In genomic region chr9:123851713-123852448, GRCm38 (mm10) we compare ENCODE assay signal across 7 mouse cellular contexts. TPM values are rescaled to one million over a fixed set of nuclear protein-coding genes. Genes with fewer than 3 reads are reported as not detected.
A peak's percentile ranks its signal among the peaks of the same experiment; 100 is the strongest.
DNase-seq lines count a peak whose midpoint lies in the region; ATAC-seq and TF ChIP-seq lines count a peak whose summit lies in the region.

TSS of gene Fyco1 (minus strand) at chr9:123851899.

- ATAC-seq in intestine, postnatal 0 days: peak; percentile 97
- ATAC-seq in midbrain, embryonic 12.5 days (ENCODE audit: low FRiP score, low read depth): peak; percentile 97

- H3K9me3 ChIP-seq in embryonic facial prominence, embryonic 10.5 days: no peaks in the 10 kb centered on the region
- H3K9me3 ChIP-seq in intestine, postnatal 0 days (ENCODE audit: control insufficient read depth): no peaks in the 10 kb centered on the region
- H3K9me3 ChIP-seq in midbrain, embryonic 12.5 days: no peaks in the 10 kb centered on the region

- intact Hi-C loops in left cerebral cortex, postnatal 4 days (cut with DNase I): no loop called here

- TF ChIP-seq CTCF in intestine, postnatal 0 days (IDR thresholded peaks at IDR 0.05; ENCODE audit: low read depth): no peak
- no peak for TF ChIP-seq CTCF in small intestine, adult 2 months (IDR thresholded peaks at IDR 0.05; ENCODE audit: extremely low read depth, insufficient read length, insufficient replicate concordance, low read depth, low read length)

- peak; percentile 68 for TF ChIP-seq POLR2A in small intestine, adult 2 months (IDR thresholded peaks at IDR 0.05; ENCODE audit: low read depth, low read length)

- H3K27ac ChIP-seq in embryonic facial prominence, embryonic 10.5 days (replicated peaks): peak within 1 kb of the TSS; percentile 93
- H3K27ac ChIP-seq in intestine, postnatal 0 days (ENCODE audit: low read depth, low read length): peak within 1 kb of the TSS; percentile 89
- peak within 1 kb of the TSS; percentile 83 for H3K27ac ChIP-seq in midbrain, embryonic 12.5 days (replicated peaks)
- peak within 1 kb of the TSS; percentile 88 for H3K27ac ChIP-seq in small intestine, adult 2 months (ENCODE audit: insufficient read depth, low read depth, low read length)

- H3K4me3 ChIP-seq in embryonic facial prominence, embryonic 10.5 days: peak within 1 kb of the TSS; percentile 82
- H3K4me3 ChIP-seq in intestine, postnatal 0 days (ENCODE audit: low read depth, low read length): peak within 1 kb of the TSS; percentile 77
- H3K4me3 ChIP-seq in midbrain, embryonic 12.5 days: peak within 1 kb of the TSS; percentile 76
- H3K4me3 ChIP-seq in small intestine, adult 2 months (ENCODE audit: low read depth, low read length): peak within 1 kb of the TSS; percentile 82

- no peaks in the 10 kb centered on the region for H3K27me3 ChIP-seq in embryonic facial prominence, embryonic 10.5 days (replicated peaks; ENCODE audit: low read depth, poor library complexity, severe bottlenecking)
- no peaks in the 10 kb centered on the region for H3K27me3 ChIP-seq in intestine, postnatal 0 days (replicated peaks; ENCODE audit: control insufficient read depth, insufficient read depth, low read length)
- 0 out of 2 replicates have a peak, but pooled peaks cover 3% of the 10 kb centered on the region for H3K27me3 ChIP-seq in midbrain, embryonic 12.5 days
- H3K27me3 ChIP-seq in small intestine, adult 2 months (ENCODE audit: control insufficient read depth, insufficient read depth, low read length): no peaks in the 10 kb centered on the region

- peak within 1 kb of the TSS; percentile 76 for H3K4me2 ChIP-seq in intestine, postnatal 0 days (replicated peaks; ENCODE audit: low read depth)
- peak within 1 kb of the TSS; percentile 63 for H3K4me2 ChIP-seq in midbrain, embryonic 12.5 days (replicated peaks)

- H3K36me3 ChIP-seq in embryonic facial prominence, embryonic 10.5 days (replicated peaks): no peaks in the 10 kb centered on the region
- no peaks in the 10 kb centered on the region for H3K36me3 ChIP-seq in intestine, postnatal 0 days (ENCODE audit: control insufficient read depth, insufficient read depth)
- H3K36me3 ChIP-seq in midbrain, embryonic 12.5 days: no peaks in the 10 kb centered on the region
- no peaks in the 10 kb centered on the region for H3K36me3 ChIP-seq in small intestine, adult 2 months (ENCODE audit: control insufficient read depth, insufficient read depth, low read length)

- whole genome bisulfite sequencing in embryonic facial prominence, embryonic 10.5 days: under 1% methylated on average over 47 of the region's 47 CpGs
- under 1% methylated on average over 47 of the region's 47 CpGs for WGBS in intestine, postnatal 0 days
- under 1% methylated on average over 47 of the region's 47 CpGs for WGBS in midbrain, embryonic 12.5 days
- under 1% methylated on average over 47 of the region's 47 CpGs for WGBS in small intestine, adult 2 months

- H3K9ac ChIP-seq in intestine, postnatal 0 days (ENCODE audit: low read depth, low read length): peak within 1 kb of the TSS; percentile 87
- H3K9ac ChIP-seq in midbrain, embryonic 12.5 days (replicated peaks): peak within 1 kb of the TSS; percentile 65

- peaks cover 15% of the 10 kb centered on the region for H3K4me1 ChIP-seq in embryonic facial prominence, embryonic 10.5 days
- 0 out of 2 replicates have a peak, but pooled peaks cover 7% of the 10 kb centered on the region for H3K4me1 ChIP-seq in intestine, postnatal 0 days (replicated peaks; ENCODE audit: control insufficient read depth, insufficient read depth, low read length)
- peaks cover 14% of the 10 kb centered on the region for H3K4me1 ChIP-seq in midbrain, embryonic 12.5 days
- H3K4me1 ChIP-seq in small intestine, adult 2 months (ENCODE audit: control insufficient read depth, insufficient read depth, insufficient read length, low read length): peaks cover 6% of the 10 kb centered on the region; the same call in 1 of the 2 replicates

- DNase-seq in adrenal gland, postnatal 10 days: peak; percentile 93
- DNase-seq in embryonic facial prominence, embryonic 10.5 days (ENCODE audit: low spot score): peak; percentile 93
- peak; percentile 85 for DNase-seq in gonadal fat pad, adult 2 months (ENCODE audit: low read depth)
- DNase-seq in left cerebral cortex, postnatal 4 days: peak; percentile 93

RNA-seq across cellular contexts. Expression of gene Fyco1, which starts in this region (rescaled TPM):
- 10 to 100 TPM; 42.6 to 60.7 TPM for total RNA-seq in adrenal gland, postnatal 10 days (2021)
- 10.9 and 11.2 TPM in 2 replicates for polyA plus RNA-seq in embryonic facial prominence, embryonic 10.5 days (2016; fragmentation: Nextera tagmentation; extraction: Ambion mirVana)
- polyA plus RNA-seq in gonadal fat pad, adult 2 months (2012; rRNA removed): 8.6 and 19.0 TPM in 2 replicates
- 3.8 and 5.5 TPM in 2 replicates for polyA plus RNA-seq in intestine, postnatal 0 days (2015; fragmentation: Nextera tagmentation; extraction: Ambion mirVana)
- total RNA-seq in left cerebral cortex, postnatal 4 days (2021): 10 to 100 TPM; 16.6 to 17.5 TPM
- 11.2 and 11.6 TPM in 2 replicates for polyA plus RNA-seq in midbrain, embryonic 12.5 days (2016; fragmentation: Nextera tagmentation; extraction: Ambion mirVana)
- 3.9 and 4.9 TPM in 2 replicates for polyA plus RNA-seq in small intestine, adult 2 months (2012; rRNA removed)

Comparison
In these comparisons a context has a peak if more than half of its experiments do, and no peak if none do; other contexts are left out.
1. Peak in every context shown above with its lines: DNase-seq, ATAC-seq, H3K4me3 ChIP-seq and H3K27ac ChIP-seq.